Mouse (Mus musculus) urinary bladder, postnatal 14 days (tissue): ENCODE data around the gene Gfi1b.

Experiments used
- DNase-seq: peaks from one replicate; pipeline ENCODE4 v3.0.0; 2021; ENCODE audit warnings: low spot score

The Gfi1b gene

GRCm38 (mm10) chr2:28622521-28623124 lies 841 bp upstream of the Gfi1b start:
- DNase-seq = peak; percentile 15

DNA sequence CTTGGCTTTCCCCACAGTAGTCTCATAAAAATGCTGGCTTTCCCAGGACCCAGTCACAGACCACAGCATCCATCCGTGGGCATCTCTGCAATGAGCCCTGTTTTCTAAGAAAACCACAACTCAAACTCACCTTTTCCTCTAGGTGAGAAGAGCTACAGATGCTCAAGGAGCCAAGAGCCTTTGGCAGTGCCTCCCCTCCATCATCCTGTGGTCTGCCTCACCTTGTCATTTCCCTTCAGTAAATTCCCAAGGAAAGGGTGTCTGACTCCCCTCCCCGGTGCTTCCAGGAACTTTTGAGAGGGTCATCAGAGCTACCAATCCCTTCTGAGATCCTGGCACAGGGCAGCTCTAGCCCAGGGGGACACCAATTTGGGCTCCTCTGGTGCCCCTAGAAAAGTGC lies 671 bp downstream of the Gfi1b start:
- DNase-seq = no peak

- DNase-seq = no peak
Measured at GRCm38 (mm10) chr2:28620522-28620921, 1.3 kb downstream of the Gfi1b start.

GRCm38 (mm10) chr2:28619369-28619768 lies 2.4 kb downstream of the Gfi1b start:
- no peak for DNase-seq

GRCm38 (mm10) chr2:28618777-28619336 lies 2.9 kb downstream of the Gfi1b start:
- DNase-seq = no peak

DNA sequence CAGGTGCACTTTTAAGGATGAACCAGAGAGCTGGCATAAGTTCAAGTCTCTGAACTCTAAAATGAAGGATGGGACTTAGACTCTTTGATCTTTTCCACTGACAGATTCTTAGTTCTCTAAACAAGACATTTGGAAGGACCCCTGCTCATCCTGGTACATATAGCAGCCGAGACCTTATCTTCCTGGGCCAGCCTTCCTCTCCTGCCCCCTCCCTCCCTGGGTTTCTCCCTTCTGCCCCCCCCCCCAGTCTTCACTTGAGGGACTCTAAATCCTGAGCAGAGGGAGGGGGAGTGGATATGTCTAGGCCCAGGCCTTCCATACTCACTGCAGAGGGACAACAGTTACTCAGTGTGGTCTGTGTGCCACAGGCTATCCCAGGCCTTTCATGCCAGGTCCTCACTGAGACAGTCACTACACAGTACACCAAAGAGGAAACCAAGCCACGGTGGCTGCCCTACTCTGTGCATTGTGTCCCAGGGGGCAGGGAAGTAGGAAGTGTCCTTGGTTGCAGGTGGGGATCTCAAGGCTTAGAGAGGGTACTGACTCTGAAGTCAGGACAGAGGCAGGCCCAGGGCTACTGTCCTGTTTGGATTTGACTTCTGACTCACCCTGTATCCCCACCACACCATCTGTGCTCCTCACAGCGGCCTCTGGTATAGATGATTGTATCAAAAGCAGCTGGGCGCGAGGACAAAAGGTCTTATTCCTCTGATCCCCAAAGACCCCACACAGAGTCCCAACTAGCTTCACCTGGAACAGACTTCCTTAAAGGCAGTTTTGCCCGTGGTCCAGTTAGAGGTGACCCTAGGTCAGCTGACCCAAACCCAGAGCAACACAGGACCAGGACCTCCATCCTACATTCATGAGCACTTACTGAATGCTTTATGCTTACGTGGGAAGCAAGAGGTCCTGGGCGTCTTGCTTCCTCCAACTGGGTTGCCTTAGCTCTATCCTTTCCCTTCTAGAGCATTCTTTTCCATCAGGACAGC lies 4.0 kb downstream of the Gfi1b start:
- DNase-seq = no peak

- DNase-seq = no peak
Measured at GRCm38 (mm10) chr2:28616874-28617273, 4.9 kb downstream of the Gfi1b start.

DNA sequence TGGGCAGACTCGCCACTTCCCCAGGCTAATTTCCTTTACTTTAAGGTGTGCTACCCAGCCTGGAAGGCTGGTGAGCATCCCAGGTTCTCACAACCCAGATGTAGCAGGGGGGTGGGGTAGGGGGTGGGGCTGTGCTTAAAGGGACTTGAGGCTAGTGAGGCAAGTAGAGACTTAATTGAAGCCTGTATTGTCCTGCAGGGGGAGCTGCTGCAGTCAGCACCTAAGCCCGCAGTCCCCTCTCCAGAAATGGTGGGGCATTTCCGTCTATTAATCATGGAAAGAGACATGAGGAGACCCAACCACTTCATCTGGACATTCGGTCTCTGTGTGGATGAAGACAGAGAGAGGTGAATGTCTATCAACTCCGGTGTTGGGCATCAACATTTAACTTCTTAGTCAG lies 5.4 kb downstream of the Gfi1b start:
- DNase-seq = no peak

DNA sequence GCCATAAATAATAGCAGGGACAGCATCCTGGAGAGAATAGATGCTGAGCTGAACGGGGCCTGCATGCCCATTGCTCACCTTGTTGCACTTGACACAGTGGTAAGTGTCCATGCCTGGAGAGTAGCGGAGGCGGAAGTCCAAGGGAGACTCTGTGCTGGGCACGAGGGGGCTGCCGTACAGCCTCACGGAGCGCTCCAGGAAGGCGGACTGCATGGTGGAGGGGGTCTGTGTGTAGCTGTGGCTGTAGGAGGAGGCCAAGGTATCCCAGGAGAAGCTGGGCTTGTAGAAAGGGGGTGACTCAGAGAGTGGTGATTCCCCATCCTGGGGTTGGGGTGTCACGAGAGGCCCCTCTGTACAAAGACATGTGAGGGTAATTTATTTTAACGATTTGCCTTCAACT lies 8.2 kb downstream of the Gfi1b start:
- no peak for DNase-seq

- DNase-seq = no peak
Measured at GRCm38 (mm10) chr2:28612436-28613063, 9.2 kb downstream of the Gfi1b start.

DNA sequence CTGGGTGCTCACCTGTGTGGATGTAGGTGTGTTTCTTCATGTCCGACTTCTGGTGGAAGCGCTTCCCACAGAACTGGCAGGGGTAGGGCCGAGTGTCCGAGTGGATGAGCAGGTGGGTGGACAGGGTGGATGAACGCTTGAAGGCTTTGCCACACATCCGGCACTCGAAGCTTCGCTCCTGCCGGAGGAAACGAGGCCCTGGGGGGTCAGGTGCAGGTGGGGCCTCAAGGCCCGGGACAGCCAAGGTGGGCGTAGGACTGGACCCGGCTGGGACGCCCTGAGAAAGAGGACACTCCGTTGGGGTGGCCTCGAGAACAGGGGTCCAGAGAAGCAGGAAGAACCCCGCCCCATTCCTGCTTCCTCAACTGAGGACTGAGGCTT lies 10.4 kb downstream of the Gfi1b start:
- DNase-seq = no peak

DNA sequence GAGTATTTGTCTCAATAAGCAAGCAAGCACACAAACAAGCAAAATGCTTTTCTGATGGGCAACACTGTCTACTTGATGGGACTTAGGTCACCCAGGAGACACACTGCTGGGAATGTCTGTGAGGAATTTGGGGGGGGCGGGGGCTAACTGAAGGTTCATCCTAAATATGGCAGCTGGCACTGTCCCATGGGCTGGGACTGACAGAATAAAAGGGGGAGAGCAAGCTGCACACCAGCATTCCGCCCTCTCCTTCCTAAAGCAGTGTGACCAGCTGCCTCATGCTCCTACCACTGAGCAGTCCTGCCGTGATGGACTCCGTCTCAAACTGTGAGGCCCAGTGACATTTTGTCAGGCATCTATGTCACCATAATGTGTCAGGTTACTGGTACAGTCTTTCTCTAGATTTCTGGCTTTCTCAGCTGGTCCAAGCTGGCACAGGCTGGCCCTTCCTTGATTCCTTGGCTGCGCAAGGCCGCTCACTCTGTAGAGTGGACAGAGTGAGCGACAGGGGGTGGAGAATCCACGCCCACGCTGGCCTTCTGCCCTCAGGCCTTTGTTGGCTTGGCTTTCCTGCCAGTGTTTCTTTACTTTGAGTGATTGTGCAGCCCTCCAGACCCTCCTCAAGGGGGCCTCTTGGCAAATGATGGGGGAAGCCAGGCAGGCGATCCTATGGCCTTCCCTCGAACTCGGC lies 10.9 kb downstream of the Gfi1b start:
- DNase-seq = no peak

GRCm38 (mm10) chr2:28609851-28610250 lies 11.9 kb downstream of the Gfi1b start:
- DNase-seq = no peak

DNA sequence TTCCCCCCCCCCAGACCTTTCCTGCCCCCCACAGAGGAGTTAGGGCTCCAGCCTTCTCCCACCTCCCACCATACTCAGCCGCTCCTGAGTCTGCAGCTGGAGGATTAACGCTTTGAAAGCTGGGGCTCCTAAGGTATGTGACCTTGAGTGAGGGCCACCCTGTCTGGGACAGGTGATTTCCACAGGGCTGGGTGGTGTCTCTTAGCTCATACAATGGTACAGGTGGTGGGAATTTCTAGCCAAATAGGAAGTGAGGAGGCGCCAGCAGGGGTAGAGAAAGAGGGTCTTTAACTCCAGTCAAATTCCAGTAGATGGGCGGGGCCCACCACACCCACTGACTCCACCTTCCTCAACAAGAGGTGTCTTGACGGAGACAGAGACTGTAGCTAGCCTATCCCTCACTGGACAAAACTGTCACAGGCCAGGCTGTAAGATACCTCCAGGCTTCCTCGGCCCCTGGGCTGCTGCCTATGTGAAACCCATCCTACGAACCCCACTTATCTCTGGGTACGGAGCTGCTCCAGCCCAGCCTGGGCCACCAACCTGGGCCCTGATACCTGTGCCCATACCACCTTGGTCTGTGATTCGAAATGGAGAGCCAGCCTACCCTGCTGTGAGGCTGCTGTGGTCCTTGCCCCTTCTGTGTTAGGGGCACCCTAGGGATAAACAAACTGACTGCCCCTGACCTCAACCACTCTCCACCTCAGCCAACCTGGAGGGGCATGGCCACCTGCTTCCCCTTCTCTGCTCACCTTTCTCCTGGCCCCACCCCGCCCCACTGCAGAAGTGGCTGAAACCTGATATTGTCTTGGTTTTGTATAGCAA lies 14.2 kb downstream of the Gfi1b start:
- DNase-seq = no peak

DNA sequence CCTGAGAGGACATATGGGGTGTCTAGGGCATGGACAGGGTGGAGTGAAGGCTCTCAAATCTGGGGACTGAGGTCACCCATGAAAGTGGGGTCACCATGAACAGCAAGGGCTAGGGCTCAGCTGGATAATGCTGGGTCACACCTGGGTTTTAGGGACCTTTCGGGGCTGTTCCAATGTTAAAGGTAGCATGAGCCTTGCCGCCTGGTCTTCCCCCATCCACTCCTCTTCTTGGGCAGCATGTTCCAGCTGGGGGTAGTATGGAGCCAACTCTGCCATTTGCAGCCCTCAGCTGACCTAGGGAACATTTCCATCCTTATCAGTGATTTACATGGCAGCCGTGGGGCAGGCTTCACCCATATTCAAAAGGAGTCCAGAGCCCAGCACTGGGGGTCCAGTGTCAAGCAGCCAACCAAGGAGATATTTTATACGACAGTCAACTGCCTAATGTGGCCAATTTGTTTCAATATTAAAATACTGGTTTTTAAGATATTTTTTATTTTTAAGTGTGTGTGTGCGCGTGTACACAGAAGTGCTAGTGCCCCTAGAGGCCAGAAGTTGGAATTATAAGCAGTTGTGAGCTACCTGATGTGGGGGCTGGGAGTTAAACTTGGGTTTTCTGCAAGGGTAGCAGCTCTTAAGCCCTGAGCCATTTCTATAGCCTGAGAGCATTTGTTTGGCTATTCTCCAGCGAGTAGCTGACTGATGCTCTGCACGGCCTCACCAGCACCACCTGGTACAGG lies 15.0 kb downstream of the Gfi1b start:
- DNase-seq = no peak

DNA sequence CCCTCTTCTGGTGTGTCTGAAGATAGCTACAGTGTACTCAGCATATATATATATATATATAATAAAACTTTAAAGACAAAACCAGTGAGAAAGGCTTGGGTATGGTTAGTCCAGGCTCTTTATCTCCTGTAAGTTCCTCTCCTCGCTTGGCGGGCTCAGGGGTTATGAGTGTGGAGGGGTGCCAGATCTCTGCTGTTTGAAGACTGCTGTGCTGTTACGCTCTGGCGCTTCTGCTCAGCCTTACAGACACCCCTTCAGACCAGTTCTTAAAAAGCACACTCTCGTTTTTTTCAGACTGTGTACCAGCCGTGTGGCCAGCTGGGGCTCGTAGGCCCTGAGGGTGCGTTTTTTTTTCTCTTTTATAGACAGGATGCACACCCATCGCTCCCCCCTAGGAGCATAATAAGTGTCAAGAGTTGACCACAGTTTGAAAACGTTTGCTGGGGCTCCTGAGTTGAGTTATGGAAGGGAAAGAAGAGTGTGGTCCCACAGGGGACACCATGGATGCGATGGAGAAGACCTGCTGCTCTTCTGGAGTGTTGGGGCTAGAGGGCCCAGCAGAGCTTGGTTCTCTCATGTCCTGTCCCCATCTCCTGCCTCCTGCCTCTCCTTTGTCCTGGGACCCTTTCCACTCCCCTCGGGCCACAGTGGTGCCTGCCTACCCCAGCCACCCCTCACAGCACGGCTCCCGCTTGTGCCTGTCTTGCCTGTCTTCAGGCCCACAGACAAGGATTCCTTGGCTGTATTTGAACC lies 15.8 kb downstream of the Gfi1b start:
- no peak for DNase-seq

GRCm38 (mm10) chr2:28603542-28603941 lies 18.2 kb downstream of the Gfi1b start:
- DNase-seq = no peak

DNA sequence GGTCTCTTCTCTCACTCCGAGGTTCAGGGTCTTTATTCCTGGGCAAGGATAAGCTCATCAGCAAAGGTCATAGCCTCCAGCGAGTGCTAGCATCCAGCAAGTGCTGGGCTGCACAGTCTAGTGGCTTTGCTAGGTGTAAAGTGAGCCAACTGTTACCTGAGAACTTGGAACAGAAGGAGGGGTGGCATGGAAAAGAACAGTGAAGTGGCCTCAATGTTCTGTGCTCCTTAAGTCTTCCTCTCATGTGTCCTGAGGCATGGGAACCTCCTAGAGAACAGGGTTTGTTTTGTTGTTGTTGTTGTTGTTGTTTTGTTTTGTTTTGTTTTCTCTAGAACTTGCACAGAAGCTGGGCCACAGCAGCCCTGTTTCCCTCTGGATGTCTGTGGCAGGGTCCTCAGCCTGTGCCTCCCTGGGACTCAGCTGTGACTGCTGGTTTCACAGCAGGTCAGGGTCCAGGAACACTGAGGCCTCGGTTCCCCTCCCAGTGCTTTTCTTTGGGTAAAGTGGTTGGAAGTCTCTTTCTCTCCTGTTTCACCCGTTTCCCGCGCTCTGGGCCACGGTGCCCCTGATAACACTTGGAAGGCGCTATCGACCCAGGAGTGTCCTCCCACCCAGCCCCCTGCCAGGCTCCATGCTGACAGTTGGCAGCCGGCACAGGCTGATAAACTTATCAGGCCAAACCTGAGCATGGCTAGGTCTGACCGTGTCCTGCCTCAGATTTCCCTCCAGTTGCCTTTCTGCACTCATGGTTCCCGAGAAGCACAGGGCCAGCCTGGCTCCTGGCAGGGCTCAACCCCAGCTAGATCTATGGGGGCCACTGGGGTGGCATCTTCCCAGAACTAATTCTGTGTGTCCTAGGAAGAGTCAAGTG lies 19.8 kb downstream of the Gfi1b start:
- no peak for DNase-seq

GRCm38 (mm10) chr2:28599569-28599900 lies 22.2 kb downstream of the Gfi1b start:
- no peak for DNase-seq
